Mouse (Mus musculus): Measurements from ENCODE around the gene Plvap. TPM values are rescaled to one million over a fixed set of nuclear protein-coding genes. Genes with fewer than 3 reads are reported as not detected.
A peak's percentile ranks its signal among the peaks of the same experiment; 100 is the strongest.

Gene Plvap
- polyA plus RNA-seq, 1 experiment from 2014 or later: 184 TPM

GRCm38 (mm10) chr8:71464513-71465500, 46.7 kb downstream of the Plvap start, which contains the start of gene Mrpl34:
TSS of gene Mrpl34 (plus strand) at chr8:71464959.
- Histone ChIP-seq H3K27me3 (replicated peaks) (peaks cover 14% of the 10 kb centered on the region), H3K9me3 (replicated peaks) (no peaks in the 10 kb centered on the region), H3K4me3 (peak within 1 kb of the TSS; percentile 91), H3K36me3 (peaks cover 13% of the 10 kb centered on the region), H3K4me2 (peak within 1 kb of the TSS; percentile 93), H3K4me1 (replicated peaks) (peaks cover 26% of the 10 kb centered on the region), H3K9ac (peak within 1 kb of the TSS; percentile 89), H3K27ac (ENCODE audit: poor library complexity, severe bottlenecking) (peak within 1 kb of the TSS; percentile 83)
- WGBS: under 1% methylated on average over 59 of the region's 59 CpGs
- ATAC-seq (ENCODE audit: insufficient number of reproducible peaks, low FRiP score): peak; percentile 87

GRCm38 (mm10) chr8:71463188-71464033, 48.1 kb downstream of the Plvap start, which contains the start of gene Abhd8:
TSS of gene Abhd8 (minus strand) at chr8:71463655.
- H3K27me3 ChIP-seq (replicated peaks): peaks cover 14% of the 10 kb centered on the region
- peaks cover 27% of the 10 kb centered on the region for H3K36me3 ChIP-seq
- H3K4me2 ChIP-seq: peak within 1 kb of the TSS; percentile 93
- H3K27ac ChIP-seq (ENCODE audit: poor library complexity, severe bottlenecking): peak within 1 kb of the TSS; percentile 83
- no peaks in the 10 kb centered on the region for H3K9me3 ChIP-seq (replicated peaks)
- peak within 1 kb of the TSS; percentile 91 for H3K4me3 ChIP-seq
- 0% methylated on average over 55 of the region's 55 CpGs for WGBS
- peak; percentile 84 for ATAC-seq (ENCODE audit: insufficient number of reproducible peaks, low FRiP score)
- peak within 1 kb of the TSS; percentile 89 for H3K9ac ChIP-seq
- peaks cover 23% of the 10 kb centered on the region for H3K4me1 ChIP-seq (replicated peaks)

- peak overlapping the region; percentile 93 for H3K4me2 ChIP-seq
- no peaks in the 10 kb centered on the region for H3K9me3 ChIP-seq (replicated peaks)
- H3K36me3 ChIP-seq: peaks cover 33% of the 10 kb centered on the region
- peak overlapping the region; percentile 91 for H3K4me3 ChIP-seq
- H3K4me1 ChIP-seq (replicated peaks): peaks cover 23% of the 10 kb centered on the region
- H3K9ac ChIP-seq: peak overlapping the region; percentile 89
- H3K27ac ChIP-seq (ENCODE audit: poor library complexity, severe bottlenecking): peak overlapping the region; percentile 83; the same call in 1 of the 2 replicates
- ATAC-seq (ENCODE audit: insufficient number of reproducible peaks, low FRiP score): 0 out of 2 replicates have a peak, but pooled peaks have one; percentile 5
- 9% methylated on average over 16 of the region's 16 CpGs for WGBS
- H3K27me3 ChIP-seq (replicated peaks): peaks cover 14% of the 10 kb centered on the region
Observed at GRCm38 (mm10) chr8:71462786-71463185, 48.8 kb downstream of the Plvap start.

- Histone ChIP-seq H3K27ac (ENCODE audit: poor library complexity, severe bottlenecking) (no peak overlapping the region), H3K4me1 (replicated peaks) (peaks cover 23% of the 10 kb centered on the region), H3K27me3 (replicated peaks) (peaks cover 17% of the 10 kb centered on the region), H3K4me3 (peak overlapping the region; percentile 91; the same call in 1 of the 2 replicates), H3K9me3 (replicated peaks) (no peaks in the 10 kb centered on the region), H3K9ac (peak overlapping the region; percentile 89; the same call in 1 of the 2 replicates), H3K4me2 (peak overlapping the region; percentile 93), H3K36me3 (peaks cover 39% of the 10 kb centered on the region)
- WGBS: 66% methylated on average over 4 of the region's 4 CpGs
- ATAC-seq (ENCODE audit: insufficient number of reproducible peaks, low FRiP score): no peak
Observed at GRCm38 (mm10) chr8:71462191-71462590, 49.4 kb downstream of the Plvap start.

- peaks cover 23% of the 10 kb centered on the region for H3K4me1 ChIP-seq (replicated peaks)
- H3K27me3 ChIP-seq (replicated peaks): peaks cover 25% of the 10 kb centered on the region
- H3K9ac ChIP-seq: no peak overlapping the region
- H3K9me3 ChIP-seq (replicated peaks): no peaks in the 10 kb centered on the region
- H3K27ac ChIP-seq (ENCODE audit: poor library complexity, severe bottlenecking): no peak overlapping the region
- WGBS: 61% methylated on average over 47 of the region's 47 CpGs
- peaks cover 42% of the 10 kb centered on the region for H3K36me3 ChIP-seq
- no peak for ATAC-seq (ENCODE audit: insufficient number of reproducible peaks, low FRiP score)
- no peak overlapping the region for H3K4me2 ChIP-seq
- no peak overlapping the region for H3K4me3 ChIP-seq
Observed at GRCm38 (mm10) chr8:71461152-71461840, 50.3 kb downstream of the Plvap start.

GRCm38 (mm10) chr8:71460716-71461115, 50.8 kb downstream of the Plvap start:
- no peak overlapping the region for H3K4me2 ChIP-seq
- H3K27ac ChIP-seq (ENCODE audit: poor library complexity, severe bottlenecking): no peak overlapping the region
- H3K9me3 ChIP-seq (replicated peaks): no peaks in the 10 kb centered on the region
- 86% methylated on average over 6 of the region's 6 CpGs for WGBS
- H3K9ac ChIP-seq: no peak overlapping the region
- no peak for ATAC-seq (ENCODE audit: insufficient number of reproducible peaks, low FRiP score)
- peaks cover 42% of the 10 kb centered on the region for H3K36me3 ChIP-seq
- peaks cover 30% of the 10 kb centered on the region for H3K27me3 ChIP-seq (replicated peaks)
- peaks cover 20% of the 10 kb centered on the region for H3K4me1 ChIP-seq (replicated peaks)
- no peak overlapping the region for H3K4me3 ChIP-seq

GRCm38 (mm10) chr8:71457659-71458270, 53.8 kb downstream of the Plvap start:
- peaks cover 42% of the 10 kb centered on the region for H3K36me3 ChIP-seq
- H3K27ac ChIP-seq (ENCODE audit: poor library complexity, severe bottlenecking): no peak overlapping the region
- no peak overlapping the region for H3K4me2 ChIP-seq
- H3K27me3 ChIP-seq (replicated peaks): peaks cover 32% of the 10 kb centered on the region
- no peak overlapping the region for H3K9ac ChIP-seq
- no peak for ATAC-seq (ENCODE audit: insufficient number of reproducible peaks, low FRiP score)
- H3K9me3 ChIP-seq (replicated peaks): no peaks in the 10 kb centered on the region
- 73% methylated on average over 20 of the region's 20 CpGs for WGBS
- peaks cover 7% of the 10 kb centered on the region; the same call in 1 of the 2 replicates for H3K4me1 ChIP-seq (replicated peaks)
- no peak overlapping the region for H3K4me3 ChIP-seq

- Histone ChIP-seq H3K9ac (no peak overlapping the region), H3K27me3 (replicated peaks) (peaks cover 32% of the 10 kb centered on the region), H3K27ac (ENCODE audit: poor library complexity, severe bottlenecking) (no peak overlapping the region), H3K4me3 (no peak overlapping the region), H3K4me2 (no peak overlapping the region), H3K4me1 (replicated peaks) (no peaks in the 10 kb centered on the region), H3K36me3 (peaks cover 42% of the 10 kb centered on the region), H3K9me3 (replicated peaks) (no peaks in the 10 kb centered on the region)
- WGBS: 32% methylated on average over 22 of the region's 22 CpGs
- ATAC-seq (ENCODE audit: insufficient number of reproducible peaks, low FRiP score): 0 out of 2 replicates have a peak, but pooled peaks have one; percentile 37
Observed at GRCm38 (mm10) chr8:71456906-71457305, 54.6 kb downstream of the Plvap start.

- no peaks in the 10 kb centered on the region for H3K4me1 ChIP-seq (replicated peaks)
- 65% methylated on average over 8 of the region's 8 CpGs for WGBS
- H3K27ac ChIP-seq (ENCODE audit: poor library complexity, severe bottlenecking): no peak overlapping the region
- no peak overlapping the region for H3K9ac ChIP-seq
- peaks cover 19% of the 10 kb centered on the region for H3K27me3 ChIP-seq (replicated peaks)
- peaks cover 30% of the 10 kb centered on the region for H3K36me3 ChIP-seq
- ATAC-seq (ENCODE audit: insufficient number of reproducible peaks, low FRiP score): no peak
- no peaks in the 10 kb centered on the region; the same call in 1 of the 2 replicates for H3K9me3 ChIP-seq (replicated peaks)
- no peak overlapping the region for H3K4me2 ChIP-seq
- H3K4me3 ChIP-seq: no peak overlapping the region
Observed at GRCm38 (mm10) chr8:71454668-71455067, 56.9 kb downstream of the Plvap start.

GRCm38 (mm10) chr8:71452669-71453068, 58.9 kb downstream of the Plvap start:
- no peak overlapping the region for H3K4me2 ChIP-seq
- H3K36me3 ChIP-seq: peaks cover 10% of the 10 kb centered on the region
- H3K4me1 ChIP-seq (replicated peaks): no peaks in the 10 kb centered on the region
- no peak overlapping the region for H3K27ac ChIP-seq (ENCODE audit: poor library complexity, severe bottlenecking)
- ATAC-seq (ENCODE audit: insufficient number of reproducible peaks, low FRiP score): no peak
- H3K4me3 ChIP-seq: no peak overlapping the region
- peaks cover 19% of the 10 kb centered on the region for H3K27me3 ChIP-seq (replicated peaks)
- no peak overlapping the region for H3K9ac ChIP-seq
- WGBS: 63% methylated on average over 2 of the region's 2 CpGs
- no peaks in the 10 kb centered on the region; the same call in 1 of the 2 replicates for H3K9me3 ChIP-seq (replicated peaks)
